Mouse (Mus musculus) brain, embryonic 18.5 days (tissue): ENCODE measurements around the gene Nrxn2.

Experiments used
- DNase-seq: peaks from one replicate; pipeline ENCODE4 v3.0.0-alpha.2; 2012; ENCODE audit warnings: low read depth, low spot score

Gene Nrxn2

DNA sequence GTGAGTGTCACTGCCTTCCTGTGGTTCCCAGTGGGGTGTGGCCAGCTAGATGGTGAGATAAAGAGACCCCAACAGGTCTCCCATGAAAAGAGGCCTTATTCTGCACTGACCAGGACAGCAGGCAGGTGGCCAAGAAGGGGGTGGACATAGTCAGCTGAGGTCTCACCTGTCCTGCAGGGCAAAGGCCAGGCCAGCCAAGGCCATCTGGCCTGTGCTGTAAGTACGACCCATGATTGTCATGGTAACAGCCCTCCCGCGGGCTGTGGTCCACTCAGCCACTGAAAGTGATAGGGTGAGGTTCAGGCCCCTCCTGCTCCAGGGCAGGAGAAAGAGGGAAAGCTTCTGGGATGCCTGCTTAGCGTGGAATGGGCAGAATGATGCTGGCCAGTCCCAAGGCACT is 153.5 kb downstream of the Nrxn2 start:
- DNase-seq, result no peak
